Mouse (Mus musculus): ENCODE measurements around the gene Sox5. TPM values are rescaled to one million over a fixed set of nuclear protein-coding genes. Genes with fewer than 3 reads are reported as not detected.

Sox5 gene
- polyA plus RNA-seq, 1 experiment from 2014 or later, result 23.4 TPM

DNA sequence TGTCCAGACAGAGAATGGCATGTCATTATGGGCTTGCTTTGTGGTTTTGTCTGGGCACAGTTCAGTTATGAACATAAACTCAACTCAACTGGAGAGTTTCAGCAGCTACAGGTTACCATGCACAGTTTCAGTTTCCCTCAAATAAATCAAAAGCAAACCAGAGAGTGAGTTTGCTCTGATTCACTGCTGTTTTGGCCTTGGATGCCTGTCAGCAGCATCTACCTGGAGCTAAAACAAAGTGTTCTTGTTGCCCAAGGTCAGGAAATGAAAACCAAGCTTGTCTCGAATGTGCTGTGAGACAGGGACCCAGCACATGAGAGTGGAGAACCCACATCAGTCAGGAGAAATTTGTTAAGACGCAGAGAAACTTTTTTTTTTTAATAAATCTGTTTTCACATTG lies 951.6 kb downstream of the Sox5 start:
- H3K27ac ChIP-seq (replicated peaks; ENCODE audit: low read depth, low read length), result no peak overlapping the region
- no peaks in the 10 kb centered on the region for H3K4me1 ChIP-seq (ENCODE audit: control insufficient read depth, insufficient read depth, low read length)
- H3K9me3 ChIP-seq (replicated peaks; ENCODE audit: control insufficient read depth, low read length), result no peaks in the 10 kb centered on the region
- peaks cover 4% of the 10 kb centered on the region; the same call in 1 of the 2 replicates for H3K36me3 ChIP-seq (replicated peaks; ENCODE audit: control insufficient read depth, insufficient read depth, low read depth, low read length)
- no peak for ATAC-seq (replicated peaks; ENCODE audit: insufficient number of reproducible peaks, low FRiP score, low TSS enrichment, low read depth)
- no peak overlapping the region for H3K4me3 ChIP-seq (ENCODE audit: low read depth, low read length)
- H3K27me3 ChIP-seq (ENCODE audit: control insufficient read depth, insufficient read depth, low read length), result no peaks in the 10 kb centered on the region
- H3K9ac ChIP-seq (replicated peaks; ENCODE audit: low read length), result no peak overlapping the region
- H3K4me2 ChIP-seq (ENCODE audit: low read depth, low read length), result no peak overlapping the region
- WGBS, result 67% methylated on average over 2 of the region's 2 CpGs
- DNase-seq (ENCODE audit: low spot score), result no peak

DNA sequence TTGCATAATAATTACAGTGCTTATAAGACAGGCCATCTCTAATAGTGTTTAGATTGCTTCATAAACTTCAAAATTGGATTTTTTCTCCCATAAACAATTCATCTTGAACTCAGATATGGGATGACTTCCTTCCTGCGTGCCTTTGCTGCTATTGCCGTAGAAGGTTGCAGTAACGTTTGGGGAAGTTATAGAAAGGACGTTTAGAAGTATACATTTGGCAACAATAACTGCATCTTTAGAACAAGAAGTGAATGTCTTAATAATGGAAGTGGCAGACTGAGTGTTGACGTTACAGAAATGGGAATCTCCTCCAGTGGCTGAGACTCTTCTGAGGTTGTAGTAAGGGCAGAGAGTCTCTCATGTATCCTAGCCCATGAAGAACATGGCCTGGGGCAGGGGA lies 955.0 kb downstream of the Sox5 start:
- H3K9ac ChIP-seq (replicated peaks; ENCODE audit: low read length), result no peak overlapping the region
- DNase-seq (ENCODE audit: low spot score) (no peak), ATAC-seq (replicated peaks; ENCODE audit: insufficient number of reproducible peaks, low FRiP score, low TSS enrichment, low read depth) (no peak)
- no peaks in the 10 kb centered on the region for H3K27me3 ChIP-seq (ENCODE audit: control insufficient read depth, insufficient read depth, low read length)
- no peak overlapping the region for H3K4me3 ChIP-seq (ENCODE audit: low read depth, low read length)
- no peak overlapping the region for H3K4me2 ChIP-seq (ENCODE audit: low read depth, low read length)
- H3K4me1 ChIP-seq (ENCODE audit: control insufficient read depth, insufficient read depth, low read length), result no peaks in the 10 kb centered on the region
- no peaks in the 10 kb centered on the region for H3K9me3 ChIP-seq (replicated peaks; ENCODE audit: control insufficient read depth, low read length)
- H3K36me3 ChIP-seq (replicated peaks; ENCODE audit: control insufficient read depth, insufficient read depth, low read depth, low read length), result no peaks in the 10 kb centered on the region
- no peak overlapping the region for H3K27ac ChIP-seq (replicated peaks; ENCODE audit: low read depth, low read length)
- WGBS, result 91% methylated on average over 5 of the region's 5 CpGs

DNA sequence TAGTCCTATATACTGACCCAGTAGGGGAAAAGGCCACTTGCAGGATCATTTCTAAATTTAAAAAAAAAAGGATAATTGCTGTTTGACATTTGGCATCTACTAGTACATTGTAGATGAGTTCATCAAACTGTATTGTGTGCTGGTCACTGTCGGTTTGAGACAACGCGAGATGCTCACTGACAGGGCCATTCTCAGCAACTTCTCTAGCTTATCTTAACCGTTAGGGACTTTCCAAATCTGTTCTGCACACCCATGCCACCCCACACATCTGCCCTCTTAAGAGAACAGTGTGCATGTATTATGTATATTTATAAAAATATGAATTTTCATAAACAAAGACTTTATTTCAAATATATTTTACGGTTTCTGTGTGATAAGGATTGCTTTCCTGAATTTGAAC lies 955.8 kb downstream of the Sox5 start:
- no peak overlapping the region for H3K9ac ChIP-seq (replicated peaks; ENCODE audit: low read length)
- H3K4me3 ChIP-seq (ENCODE audit: low read depth, low read length), result no peak overlapping the region
- no peaks in the 10 kb centered on the region for H3K27me3 ChIP-seq (ENCODE audit: control insufficient read depth, insufficient read depth, low read length)
- no peaks in the 10 kb centered on the region for H3K36me3 ChIP-seq (replicated peaks; ENCODE audit: control insufficient read depth, insufficient read depth, low read depth, low read length)
- H3K27ac ChIP-seq (replicated peaks; ENCODE audit: low read depth, low read length), result no peak overlapping the region
- 90% methylated on average over 5 of the region's 5 CpGs for WGBS
- H3K9me3 ChIP-seq (replicated peaks; ENCODE audit: control insufficient read depth, low read length), result no peaks in the 10 kb centered on the region
- DNase-seq (ENCODE audit: low spot score), result no peak
- H3K4me2 ChIP-seq (ENCODE audit: low read depth, low read length), result no peak overlapping the region
- H3K4me1 ChIP-seq (ENCODE audit: control insufficient read depth, insufficient read depth, low read length), result no peaks in the 10 kb centered on the region
- ATAC-seq (replicated peaks; ENCODE audit: insufficient number of reproducible peaks, low FRiP score, low TSS enrichment, low read depth), result no peak

DNA sequence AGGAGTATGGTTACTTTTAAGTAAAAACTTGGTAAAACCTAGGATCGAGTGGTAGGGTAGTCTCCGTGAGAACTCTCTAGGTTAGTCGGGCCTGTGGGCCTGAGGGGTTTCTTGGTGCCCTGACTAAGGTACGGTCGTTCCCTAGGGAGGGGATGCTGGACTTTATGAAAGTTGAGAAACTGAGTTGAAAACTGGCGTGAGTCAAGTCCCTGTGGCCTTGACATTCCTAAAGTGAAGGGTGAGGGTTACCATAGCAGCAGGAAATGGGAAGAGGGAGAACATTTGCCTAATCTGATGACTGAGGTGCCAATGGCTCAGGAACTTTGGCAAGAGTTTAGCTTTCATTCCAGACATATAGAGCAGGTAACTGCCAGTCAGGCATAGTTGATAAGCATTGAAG lies 956.7 kb downstream of the Sox5 start:
- WGBS, result 74% methylated on average over 6 of the region's 6 CpGs
- ATAC-seq (replicated peaks; ENCODE audit: insufficient number of reproducible peaks, low FRiP score, low TSS enrichment, low read depth) (no peak), DNase-seq (ENCODE audit: low spot score) (no peak)
- no peaks in the 10 kb centered on the region for H3K36me3 ChIP-seq (replicated peaks; ENCODE audit: control insufficient read depth, insufficient read depth, low read depth, low read length)
- no peak overlapping the region for H3K4me2 ChIP-seq (ENCODE audit: low read depth, low read length)
- no peaks in the 10 kb centered on the region for H3K4me1 ChIP-seq (ENCODE audit: control insufficient read depth, insufficient read depth, low read length)
- H3K27ac ChIP-seq (replicated peaks; ENCODE audit: low read depth, low read length), result no peak overlapping the region
- H3K9ac ChIP-seq (replicated peaks; ENCODE audit: low read length), result no peak overlapping the region
- H3K4me3 ChIP-seq (ENCODE audit: low read depth, low read length), result no peak overlapping the region
- H3K9me3 ChIP-seq (replicated peaks; ENCODE audit: control insufficient read depth, low read length), result no peaks in the 10 kb centered on the region
- no peaks in the 10 kb centered on the region for H3K27me3 ChIP-seq (ENCODE audit: control insufficient read depth, insufficient read depth, low read length)

DNA sequence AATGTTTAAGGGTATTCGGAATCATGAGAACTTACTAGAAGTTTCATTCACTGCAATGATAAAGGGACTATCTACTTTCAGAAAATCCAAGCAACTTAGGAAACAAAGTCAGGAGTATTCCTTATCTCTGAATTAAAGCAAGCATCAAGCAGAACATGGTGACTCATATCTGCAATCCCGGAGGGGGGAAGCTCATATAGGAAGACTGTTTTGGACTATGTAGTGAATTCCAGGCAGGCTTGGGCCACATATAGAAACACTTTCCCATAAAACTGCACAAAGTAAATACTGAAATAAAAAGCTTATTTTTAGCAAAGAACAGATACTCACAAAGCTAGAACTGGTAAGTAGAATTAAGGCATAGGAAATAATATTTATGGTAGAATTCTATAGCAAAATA lies 993.3 kb downstream of the Sox5 start:
- H3K4me3 ChIP-seq (ENCODE audit: low read depth, low read length), result no peak overlapping the region
- DNase-seq (ENCODE audit: low spot score) (no peak), ATAC-seq (replicated peaks; ENCODE audit: insufficient number of reproducible peaks, low FRiP score, low TSS enrichment, low read depth) (no peak)
- H3K9ac ChIP-seq (replicated peaks; ENCODE audit: low read length), result no peak overlapping the region
- WGBS, result 97% methylated on average over 2 of the region's 2 CpGs
- H3K4me1 ChIP-seq (ENCODE audit: control insufficient read depth, insufficient read depth, low read length), result no peaks in the 10 kb centered on the region
- H3K27ac ChIP-seq (replicated peaks; ENCODE audit: low read depth, low read length), result no peak overlapping the region
- no peak overlapping the region for H3K4me2 ChIP-seq (ENCODE audit: low read depth, low read length)
- no peaks in the 10 kb centered on the region for H3K36me3 ChIP-seq (replicated peaks; ENCODE audit: control insufficient read depth, insufficient read depth, low read depth, low read length)
- H3K27me3 ChIP-seq (ENCODE audit: control insufficient read depth, insufficient read depth, low read length), result no peaks in the 10 kb centered on the region
- no peaks in the 10 kb centered on the region for H3K9me3 ChIP-seq (replicated peaks; ENCODE audit: control insufficient read depth, low read length)

DNA sequence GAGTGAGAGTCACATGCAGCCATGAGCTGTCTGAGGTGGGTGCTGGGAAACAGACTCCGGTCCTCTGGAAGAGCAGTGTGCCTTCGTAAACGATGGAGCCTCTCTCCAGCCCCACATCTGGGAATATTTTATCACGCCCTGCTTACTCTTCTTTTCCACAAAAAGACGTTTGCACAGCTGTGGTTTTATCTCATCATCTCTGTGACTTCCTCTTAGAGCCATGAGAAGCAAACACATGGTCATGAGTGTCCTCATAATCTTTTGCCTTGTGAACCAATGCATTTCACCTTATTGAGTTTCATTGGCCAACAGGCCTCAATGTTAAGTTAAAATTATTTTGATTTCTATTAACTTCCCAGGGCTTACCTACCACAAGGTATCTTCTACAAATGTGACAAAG lies 994.4 kb downstream of the Sox5 start:
- WGBS, result 74% methylated on average over 5 of the region's 5 CpGs
- Histone ChIP-seq H3K27ac (replicated peaks; ENCODE audit: low read depth, low read length) (no peak overlapping the region), H3K9ac (replicated peaks; ENCODE audit: low read length) (no peak overlapping the region), H3K4me2 (ENCODE audit: low read depth, low read length) (no peak overlapping the region), H3K4me3 (ENCODE audit: low read depth, low read length) (no peak overlapping the region), H3K27me3 (ENCODE audit: control insufficient read depth, insufficient read depth, low read length) (no peaks in the 10 kb centered on the region), H3K4me1 (ENCODE audit: control insufficient read depth, insufficient read depth, low read length) (no peaks in the 10 kb centered on the region), H3K36me3 (replicated peaks; ENCODE audit: control insufficient read depth, insufficient read depth, low read depth, low read length) (no peaks in the 10 kb centered on the region), H3K9me3 (replicated peaks; ENCODE audit: control insufficient read depth, low read length) (no peaks in the 10 kb centered on the region)
- no peak for DNase-seq (ENCODE audit: low spot score)
- no peak for ATAC-seq (replicated peaks; ENCODE audit: insufficient number of reproducible peaks, low FRiP score, low TSS enrichment, low read depth)

DNA sequence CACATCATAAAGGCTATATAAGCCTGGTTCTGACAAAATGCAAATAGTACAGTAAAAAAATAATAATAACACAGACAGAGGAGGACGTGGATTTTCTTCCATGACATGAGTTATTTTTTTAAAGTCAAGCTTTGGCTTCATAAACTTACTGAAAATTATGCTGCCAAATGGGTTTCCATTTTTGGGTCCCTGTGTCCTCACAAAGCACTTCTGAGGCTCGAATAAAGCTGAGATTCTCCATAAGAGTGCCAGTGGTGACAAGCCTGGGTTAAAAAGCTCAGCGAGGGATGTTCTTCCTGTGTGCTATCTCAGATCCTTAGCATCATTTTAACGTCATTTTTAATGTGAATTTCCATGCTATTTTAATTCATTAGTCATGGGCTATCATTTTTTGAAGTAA lies 996.1 kb downstream of the Sox5 start:
- DNase-seq (ENCODE audit: low spot score), result no peak
- no peak overlapping the region for H3K9ac ChIP-seq (replicated peaks; ENCODE audit: low read length)
- no peaks in the 10 kb centered on the region for H3K27me3 ChIP-seq (ENCODE audit: control insufficient read depth, insufficient read depth, low read length)
- no peak overlapping the region for H3K27ac ChIP-seq (replicated peaks; ENCODE audit: low read depth, low read length)
- H3K4me1 ChIP-seq (ENCODE audit: control insufficient read depth, insufficient read depth, low read length), result no peaks in the 10 kb centered on the region
- H3K36me3 ChIP-seq (replicated peaks; ENCODE audit: control insufficient read depth, insufficient read depth, low read depth, low read length), result no peaks in the 10 kb centered on the region
- no peak for ATAC-seq (replicated peaks; ENCODE audit: insufficient number of reproducible peaks, low FRiP score, low TSS enrichment, low read depth)
- H3K9me3 ChIP-seq (replicated peaks; ENCODE audit: control insufficient read depth, low read length), result no peaks in the 10 kb centered on the region
- no peak overlapping the region for H3K4me3 ChIP-seq (ENCODE audit: low read depth, low read length)
- H3K4me2 ChIP-seq (ENCODE audit: low read depth, low read length), result no peak overlapping the region
- 76% methylated on average over 4 of the region's 4 CpGs for WGBS
